Mouse (Mus musculus) ES-Bruce4 (cell line): ENCODE results near the gene Ak4. TPM values are rescaled to one million over a fixed set of nuclear protein-coding genes. Genes with fewer than 3 reads are reported as not detected.

ENCODE experiments used
- H3K27ac ChIP-seq: 2 replicates; pipeline ENCODE4 v1.5.1; 2012; ENCODE audit warnings: low read length, inconsistent platforms; ENCODE audit not compliant: insufficient read depth
- H3K27me3 ChIP-seq: 2 replicates; pipeline ENCODE4 v1.6.1; 2012; ENCODE audit warnings: mild to moderate bottlenecking, low read length, inconsistent platforms; ENCODE audit not compliant: control insufficient read depth, poor library complexity, insufficient read depth, severe bottlenecking
- H3K36me3 ChIP-seq: 2 replicates; pipeline ENCODE4 v1.6.1; 2012; ENCODE audit warnings: inconsistent platforms, mild to moderate bottlenecking, low read length, moderate library complexity; ENCODE audit not compliant: control insufficient read depth, poor library complexity, insufficient read depth, severe bottlenecking
- H3K4me1 ChIP-seq: one replicate; pipeline ENCODE4 v1.8.1; 2011; ENCODE audit warnings: low read length; ENCODE audit not compliant: control insufficient read depth, insufficient read depth
- H3K4me3 ChIP-seq: 2 replicates; pipeline ENCODE4 v1.5.1; 2011; ENCODE audit warnings: low read depth, mild to moderate bottlenecking, low read length
- H3K9ac ChIP-seq: 2 replicates; pipeline ENCODE4 v1.6.1; 2012; ENCODE audit warnings: low read depth, mild to moderate bottlenecking, inconsistent platforms; ENCODE audit not compliant: poor library complexity, severe bottlenecking
- H3K9me3 ChIP-seq: replicated peaks from 2 replicates; pipeline ENCODE4 v1.6.1; 2012; ENCODE audit warnings: mild to moderate bottlenecking, low read length, inconsistent platforms; ENCODE audit not compliant: control insufficient read depth, poor library complexity, insufficient read depth, severe bottlenecking
- CTCF ChIP-seq: IDR thresholded peaks from one replicate; pipeline ENCODE4 v1.8.1; 2011; ENCODE audit warnings: low read depth, low read length
- EP300 ChIP-seq: IDR thresholded peaks from 2 replicates; pipeline ENCODE4 v1.6.1; 2011; ENCODE audit warnings: low read depth, low read length; ENCODE audit not compliant: insufficient read depth
- POLR2A ChIP-seq: IDR thresholded peaks from one replicate; pipeline ENCODE4 v1.8.1; 2011; ENCODE audit warnings: low read length; ENCODE audit not compliant: insufficient read depth
- polyA plus RNA-seq: library from polyadenylated mRNA; stranded (reverse); fragments of >200 nt; gene quantifications from 2 replicates; pipeline ENCODE4 v1.2.4, GENCODE M21; 2011; ENCODE audit warnings: low read depth; ENCODE audit not compliant: missing spikeins, insufficient read depth, insufficient read length

Ak4 gene
- 61.4 and 62.7 TPM in 2 replicates for polyA plus RNA-seq

- Histone ChIP-seq H3K4me1 (peaks cover 2% of the 10 kb centered on the region), H3K9ac (peak within 1 kb of the TSS; percentile 90), H3K27me3 (no peaks in the 10 kb centered on the region), H3K4me3 (peak within 1 kb of the TSS; percentile 94), H3K36me3 (no peaks in the 10 kb centered on the region; the same call in 1 of the 2 replicates), H3K9me3 (no peaks in the 10 kb centered on the region), H3K27ac (peak within 1 kb of the TSS; percentile 31; the same call in 1 of the 2 replicates)
- TF ChIP-seq EP300 (no peak), POLR2A (no peak), CTCF (no peak)
Measured at GRCm38 (mm10) chr4:101419151-101419910, at the start of gene Ak4. Gene Ak4, plus strand, starts transcription at chr4:101419277.

- H3K4me3 ChIP-seq, result no peak overlapping the region
- no peak overlapping the region for H3K27ac ChIP-seq
- no peaks in the 10 kb centered on the region for H3K9me3 ChIP-seq
- H3K27me3 ChIP-seq, result no peaks in the 10 kb centered on the region
- H3K4me1 ChIP-seq, result peaks cover 2% of the 10 kb centered on the region
- H3K36me3 ChIP-seq, result no peaks in the 10 kb centered on the region
- no peak overlapping the region for H3K9ac ChIP-seq
- TF ChIP-seq CTCF (no peak), POLR2A (no peak), EP300 (no peak)
Measured at GRCm38 (mm10) chr4:101369738-101370275, 49.3 kb upstream of the Ak4 start.

- no peak overlapping the region for H3K4me3 ChIP-seq
- TF ChIP-seq POLR2A (no peak), CTCF (no peak), EP300 (no peak)
- H3K36me3 ChIP-seq, result no peaks in the 10 kb centered on the region
- H3K27me3 ChIP-seq, result no peaks in the 10 kb centered on the region
- H3K27ac ChIP-seq, result no peak overlapping the region
- H3K9me3 ChIP-seq, result no peaks in the 10 kb centered on the region
- no peak overlapping the region for H3K9ac ChIP-seq
- no peaks in the 10 kb centered on the region for H3K4me1 ChIP-seq
Measured at GRCm38 (mm10) chr4:101372283-101372682, 46.8 kb upstream of the Ak4 start.

- no peaks in the 10 kb centered on the region for H3K27me3 ChIP-seq
- H3K9ac ChIP-seq, result no peak overlapping the region
- no peak overlapping the region for H3K4me3 ChIP-seq
- H3K4me1 ChIP-seq, result no peaks in the 10 kb centered on the region
- H3K9me3 ChIP-seq, result no peaks in the 10 kb centered on the region
- no peak overlapping the region for H3K27ac ChIP-seq
- TF ChIP-seq CTCF (no peak), POLR2A (no peak), EP300 (no peak)
- H3K36me3 ChIP-seq, result no peaks in the 10 kb centered on the region
Measured at GRCm38 (mm10) chr4:101372751-101373150, 46.3 kb upstream of the Ak4 start.

GRCm38 (mm10) chr4:101374104-101374503 is 45.0 kb upstream of the Ak4 start:
- H3K9ac ChIP-seq, result no peak overlapping the region
- no peaks in the 10 kb centered on the region for H3K36me3 ChIP-seq
- no peaks in the 10 kb centered on the region for H3K27me3 ChIP-seq
- no peak overlapping the region for H3K4me3 ChIP-seq
- no peak for TF ChIP-seq EP300
- TF ChIP-seq POLR2A, result no peak
- no peak for TF ChIP-seq CTCF
- no peaks in the 10 kb centered on the region for H3K9me3 ChIP-seq
- H3K27ac ChIP-seq, result no peak overlapping the region
- no peaks in the 10 kb centered on the region for H3K4me1 ChIP-seq

- TF ChIP-seq EP300 (no peak), CTCF (no peak), POLR2A (no peak)
- H3K27me3 ChIP-seq, result no peaks in the 10 kb centered on the region
- H3K9me3 ChIP-seq, result no peaks in the 10 kb centered on the region
- no peak overlapping the region for H3K9ac ChIP-seq
- peaks cover 7% of the 10 kb centered on the region for H3K4me1 ChIP-seq
- no peak overlapping the region for H3K27ac ChIP-seq
- no peak overlapping the region for H3K4me3 ChIP-seq
- H3K36me3 ChIP-seq, result no peaks in the 10 kb centered on the region
Measured at GRCm38 (mm10) chr4:101376835-101377234, 42.2 kb upstream of the Ak4 start.
